Mouse (Mus musculus): ENCODE results near the gene C1qtnf6.
A peak's percentile ranks its signal among the peaks of the same experiment; 100 is the strongest.

DNA sequence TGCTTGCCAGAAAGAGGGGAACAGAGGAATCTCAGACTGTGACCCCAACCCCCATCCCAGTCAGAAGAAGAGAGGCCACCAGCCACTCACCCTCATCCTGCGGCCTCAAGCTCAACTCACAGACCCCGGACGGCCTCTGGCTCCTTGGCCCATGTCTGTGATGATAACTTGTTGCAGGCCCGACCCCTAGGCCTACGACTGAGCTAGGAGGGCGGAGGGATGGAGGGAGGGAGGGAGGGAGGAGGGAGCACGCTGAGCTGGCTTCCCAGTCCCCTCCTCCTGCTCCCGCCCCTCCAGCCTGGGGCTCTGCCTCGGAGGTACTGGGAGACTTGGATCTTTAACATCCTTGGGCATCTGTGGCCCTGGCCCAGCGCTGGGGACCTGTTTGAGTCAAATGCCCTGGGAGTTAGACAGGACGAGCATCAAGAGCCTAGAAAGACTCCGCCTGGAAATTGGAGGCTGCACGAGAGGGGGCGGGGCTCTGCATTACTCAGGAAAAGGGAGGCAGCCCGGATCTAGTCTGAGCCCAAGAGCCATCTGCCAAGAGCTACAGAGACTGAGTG, 1.7 kb downstream of the C1qtnf6 start:
- no peak for TF ChIP-seq CTCF (IDR thresholded peaks at IDR 0.05)
- peak; percentile 42; the same call in 1 of the 2 replicates for TF ChIP-seq POLR2A (IDR thresholded peaks at IDR 0.05; ENCODE audit: insufficient read depth, low read depth, low read length)
